Mouse (Mus musculus): Measurements from ENCODE around the gene Ndufb7. TPM values are rescaled to one million over a fixed set of nuclear protein-coding genes. Genes with fewer than 3 reads are reported as not detected.
"Not testable (repeated sequence)": the region's sequence is repeated elsewhere in the genome, so short reads cannot be mapped to it uniquely, and the experiment has no call there.

The Ndufb7 gene
- total RNA-seq (2021): 100 to 1,000 TPM; 408 to 467 TPM
- long read RNA-seq, experiment 1, full-length matches to known transcripts: 409 of 409 reads
- long read RNA-seq, experiment 1, partial matches to known transcripts: 0 of 409 reads
- long read RNA-seq, experiment 1, other reads (novel, unspliced or antisense): 0 of 409 reads
- long read RNA-seq, experiment 2, transcript Ndufb7-201 (3 exons, 623 nt): major isoform, 373 of 376 reads
- long read RNA-seq, experiment 2, partial matches to known transcripts: 0 of 376 reads
- long read RNA-seq, experiment 2, other reads (novel, unspliced or antisense): 3 of 376 reads

GRCm38 (mm10) chr8:83566469-83567395, at the start of gene Ndufb7:
Ndufb7 (plus strand) TSS chr8:83566671.
- DNase-seq: peak; percentile 97

GRCm38 (mm10) chr8:83520432-83520831, 46.0 kb upstream of the Ndufb7 start:
- no peak for DNase-seq

- not testable (repeated sequence) for DNase-seq
These were observed 45.6 kb upstream of the Ndufb7 start for GRCm38 (mm10) chr8:83520907-83521306.

- no peak for DNase-seq
These were observed 45.2 kb upstream of the Ndufb7 start for GRCm38 (mm10) chr8:83521310-83521709.

- DNase-seq: no peak
These were observed 31.7 kb upstream of the Ndufb7 start for GRCm38 (mm10) chr8:83534802-83535201.

GRCm38 (mm10) chr8:83535736-83536135, 30.7 kb upstream of the Ndufb7 start, which contains the start of gene Olfr370:
Olfr370 (plus strand) TSS chr8:83535780.
- no peak for DNase-seq

GRCm38 (mm10) chr8:83562669-83563068, 3.8 kb upstream of the Ndufb7 start:
- DNase-seq: no peak

GRCm38 (mm10) chr8:83563246-83563645, 3.2 kb upstream of the Ndufb7 start:
- DNase-seq: no peak

GRCm38 (mm10) chr8:83565731-83566375, 618 bp upstream of the Ndufb7 start:
- no peak for DNase-seq

- DNase-seq: no peak
These were observed 1.2 kb downstream of the Ndufb7 start for GRCm38 (mm10) chr8:83567668-83568067.

- no peak for DNase-seq
These were observed 1.7 kb downstream of the Ndufb7 start for GRCm38 (mm10) chr8:83568128-83568527.

GRCm38 (mm10) chr8:83568755-83569154, 2.3 kb downstream of the Ndufb7 start:
- DNase-seq: no peak

GRCm38 (mm10) chr8:83569165-83569564, 2.7 kb downstream of the Ndufb7 start:
- no peak for DNase-seq

- DNase-seq: no peak
These were observed 4.0 kb downstream of the Ndufb7 start for GRCm38 (mm10) chr8:83570272-83571000.

- not testable (repeated sequence) for DNase-seq
These were observed 4.5 kb downstream of the Ndufb7 start for GRCm38 (mm10) chr8:83571001-83571340.

- DNase-seq: no peak
These were observed 5.3 kb downstream of the Ndufb7 start for GRCm38 (mm10) chr8:83571791-83572190.

- DNase-seq: no peak
These were observed 5.9 kb downstream of the Ndufb7 start for GRCm38 (mm10) chr8:83572246-83572812.

GRCm38 (mm10) chr8:83573140-83573875, 6.8 kb downstream of the Ndufb7 start:
- DNase-seq: no peak

- peak; percentile 54 for DNase-seq
These were observed 8.3 kb downstream of the Ndufb7 start for GRCm38 (mm10) chr8:83574631-83575315.
